Mouse (Mus musculus): ENCODE measurements around the gene Dcps. TPM values are rescaled to one million over a fixed set of nuclear protein-coding genes. Genes with fewer than 3 reads are reported as not detected.
A peak's percentile ranks its signal among the peaks of the same experiment; 100 is the strongest.

Gene Dcps
- polyA plus RNA-seq, 1 experiment = 88.3 TPM

DNA sequence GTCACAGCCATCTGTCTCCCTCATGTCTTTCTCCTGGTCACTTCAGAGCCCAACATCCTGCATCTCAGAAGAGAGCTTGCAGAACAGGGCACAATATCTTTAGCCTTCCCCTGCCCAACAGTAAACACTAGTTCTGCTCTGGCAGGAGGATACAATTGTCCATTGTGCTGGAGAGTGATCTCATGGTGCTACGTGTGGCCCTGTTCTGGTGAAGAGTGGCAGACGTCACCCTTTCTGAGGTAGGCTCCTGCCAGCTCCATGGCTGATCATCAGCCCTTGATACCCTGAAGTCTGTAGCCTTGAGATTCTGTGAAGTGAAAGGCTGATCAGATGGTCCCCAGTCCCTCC, 52.4 kb downstream of the Dcps start:
- H3K4me1 ChIP-seq = peaks cover 100% of the 10 kb centered on the region
- peak overlapping the region; percentile 77 for H3K4me3 ChIP-seq (replicated peaks)
- no peaks in the 10 kb centered on the region for H3K9me3 ChIP-seq
- TF ChIP-seq GATA1 (IDR thresholded peaks at IDR 0.05; ENCODE audit: borderline replicate concordance, low read length) (no peak), FLI1 (IDR thresholded peaks at IDR 0.05; ENCODE audit: low read length) (no peak)
- H3K36me3 ChIP-seq (replicated peaks; ENCODE audit: low read length) = peaks cover 92% of the 10 kb centered on the region
- H3K27me3 ChIP-seq (replicated peaks) = no peaks in the 10 kb centered on the region

DNA sequence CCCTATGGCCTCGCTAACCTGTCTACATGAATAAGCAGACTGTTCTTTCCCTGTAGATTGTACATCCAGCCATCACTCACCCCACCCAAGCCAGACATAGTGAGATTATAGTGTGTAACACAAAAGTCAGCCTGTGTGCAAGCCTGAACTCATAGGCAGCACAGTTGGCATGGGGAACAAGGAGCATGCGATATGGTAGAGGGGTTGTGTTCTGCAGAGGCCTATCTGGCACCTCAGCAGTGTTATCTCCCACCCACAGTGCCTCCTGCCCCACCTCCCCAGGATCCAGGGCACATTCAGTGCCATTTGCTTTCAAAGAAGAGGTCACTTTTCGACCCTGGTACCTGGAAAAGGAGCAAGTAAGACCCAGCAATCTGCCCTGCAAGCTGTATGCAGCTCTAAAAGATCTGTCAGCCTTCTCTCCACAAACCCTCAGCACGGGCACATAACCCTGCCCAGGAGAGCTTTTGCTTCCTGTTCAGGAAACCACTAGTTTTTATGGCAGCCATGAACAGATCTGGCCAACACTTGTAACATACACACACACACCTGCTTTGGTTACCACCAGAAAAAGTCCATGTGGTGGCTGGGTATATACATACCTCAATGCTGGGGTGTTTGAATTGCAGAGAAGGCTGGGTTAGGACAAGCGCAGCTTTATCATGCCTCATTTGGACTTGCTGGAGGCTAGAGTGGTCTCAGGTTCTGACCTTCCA, 53.2 kb downstream of the Dcps start:
- TF ChIP-seq FLI1 (IDR thresholded peaks at IDR 0.05; ENCODE audit: low read length) (no peak), GATA1 (IDR thresholded peaks at IDR 0.05; ENCODE audit: borderline replicate concordance, low read length) (0 out of 3 replicates have a peak, but pooled peaks have one; percentile 21)
- H3K4me3 ChIP-seq (replicated peaks) = peak overlapping the region; percentile 84
- H3K4me1 ChIP-seq = peaks cover 94% of the 10 kb centered on the region
- peaks cover 84% of the 10 kb centered on the region for H3K36me3 ChIP-seq (replicated peaks; ENCODE audit: low read length)
- no peaks in the 10 kb centered on the region for H3K27me3 ChIP-seq (replicated peaks)
- no peaks in the 10 kb centered on the region for H3K9me3 ChIP-seq

DNA sequence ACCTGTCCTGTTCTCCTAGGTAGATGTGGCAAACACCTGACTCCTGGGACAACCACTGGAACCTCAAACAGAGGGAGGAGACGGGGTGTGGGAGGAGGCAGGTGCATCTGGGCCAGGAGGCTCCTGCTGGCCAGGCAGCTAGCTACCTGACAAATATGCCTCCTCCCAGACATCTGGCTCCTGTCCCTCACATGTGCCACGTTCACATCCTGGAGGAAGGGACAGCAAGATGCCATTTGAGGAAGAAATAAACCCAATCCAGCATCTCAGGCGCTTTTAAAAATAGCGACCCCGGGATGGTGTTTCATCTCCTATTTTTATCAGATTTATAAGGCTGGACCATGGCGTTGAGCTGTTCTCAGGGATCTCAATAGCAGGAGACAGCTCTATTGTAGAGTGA, 56.7 kb downstream of the Dcps start, which contains the start of gene St3gal4:
Gene St3gal4 (minus strand): TSS at position 101 of the 400 bp plus-strand sequence.
- Histone ChIP-seq H3K9me3 (no peaks in the 10 kb centered on the region), H3K4me3 (replicated peaks) (peak within 1 kb of the TSS; percentile 97), H3K36me3 (replicated peaks; ENCODE audit: low read length) (peaks cover 56% of the 10 kb centered on the region), H3K27me3 (replicated peaks) (no peaks in the 10 kb centered on the region), H3K4me1 (peaks cover 80% of the 10 kb centered on the region)
- TF ChIP-seq GATA1 (IDR thresholded peaks at IDR 0.05; ENCODE audit: borderline replicate concordance, low read length) = no peak
- TF ChIP-seq FLI1 (IDR thresholded peaks at IDR 0.05; ENCODE audit: low read length) = no peak

DNA sequence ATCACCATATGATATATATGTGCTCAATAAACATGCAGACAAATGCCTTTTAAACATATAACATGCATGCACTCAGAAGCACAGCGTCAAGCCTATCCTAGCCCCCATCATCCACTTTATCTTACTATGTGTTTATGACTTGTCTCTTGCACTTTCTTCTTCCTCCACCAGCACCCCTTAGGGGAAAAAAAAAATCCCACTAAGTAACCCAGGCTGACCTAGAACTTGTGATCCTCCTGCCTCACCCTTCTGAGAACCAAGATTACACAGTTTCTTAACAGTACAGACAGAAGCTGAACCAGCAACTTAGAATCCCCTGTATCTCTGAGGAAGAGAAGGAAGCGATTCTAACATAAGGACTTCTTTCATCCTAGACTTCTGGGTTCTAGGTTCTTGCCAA, 57.3 kb downstream of the Dcps start:
- TF ChIP-seq GATA1 (IDR thresholded peaks at IDR 0.05; ENCODE audit: borderline replicate concordance, low read length) (no peak), FLI1 (IDR thresholded peaks at IDR 0.05; ENCODE audit: low read length) (no peak)
- peaks cover 80% of the 10 kb centered on the region for H3K4me1 ChIP-seq
- no peaks in the 10 kb centered on the region for H3K27me3 ChIP-seq (replicated peaks)
- no peaks in the 10 kb centered on the region for H3K9me3 ChIP-seq
- H3K36me3 ChIP-seq (replicated peaks; ENCODE audit: low read length) = peaks cover 57% of the 10 kb centered on the region
- peak overlapping the region; percentile 97 for H3K4me3 ChIP-seq (replicated peaks)

DNA sequence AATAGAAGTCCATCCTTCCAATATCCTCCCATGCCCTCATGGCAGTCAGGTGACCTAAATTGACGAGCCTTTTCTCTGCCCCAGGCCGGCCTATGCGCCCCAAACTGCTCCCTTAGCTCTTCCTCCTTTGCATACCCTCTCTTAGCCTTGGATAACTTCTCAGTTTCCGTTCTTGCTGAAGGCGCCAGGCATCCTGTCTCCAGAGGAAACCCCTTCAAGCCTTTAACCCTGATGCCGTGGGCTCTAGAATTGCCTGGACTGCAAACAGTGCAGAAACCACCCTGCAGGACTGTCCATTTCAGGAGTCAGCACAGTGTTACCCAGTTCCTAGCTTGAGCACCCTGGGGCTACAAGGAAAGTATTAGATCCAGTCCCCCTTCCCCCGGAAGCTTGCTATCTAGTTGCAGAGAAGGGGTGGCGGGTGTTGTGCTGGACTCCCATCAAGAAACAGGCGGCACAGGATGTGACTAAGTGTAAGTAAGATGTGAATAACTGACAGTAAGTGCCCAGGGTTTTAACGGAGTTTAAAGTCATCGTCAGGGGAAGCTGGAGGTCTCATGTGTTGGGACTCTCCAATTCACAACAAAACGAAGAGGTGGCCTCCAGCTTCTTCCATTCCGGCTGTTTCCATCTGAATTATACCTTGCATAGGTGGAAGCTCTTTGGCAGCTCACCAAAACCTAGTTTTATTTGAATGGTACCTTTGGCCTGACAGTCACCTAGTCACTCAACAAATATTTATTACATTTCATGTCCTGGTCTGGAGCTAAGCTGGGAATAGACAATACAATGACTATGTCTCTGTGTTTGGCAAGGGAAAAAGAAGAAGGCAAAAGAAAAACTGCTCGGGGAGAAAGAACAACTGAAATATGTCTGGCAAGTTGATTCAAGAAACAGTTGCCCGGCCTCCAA, 58.2 kb downstream of the Dcps start:
- Histone ChIP-seq H3K4me1 (peaks cover 78% of the 10 kb centered on the region), H3K4me3 (replicated peaks) (peak overlapping the region; percentile 97), H3K36me3 (replicated peaks; ENCODE audit: low read length) (peaks cover 56% of the 10 kb centered on the region), H3K27me3 (replicated peaks) (no peaks in the 10 kb centered on the region), H3K9me3 (no peaks in the 10 kb centered on the region)
- TF ChIP-seq FLI1 (IDR thresholded peaks at IDR 0.05; ENCODE audit: low read length) = no peak
- TF ChIP-seq GATA1 (IDR thresholded peaks at IDR 0.05; ENCODE audit: borderline replicate concordance, low read length) = no peak

DNA sequence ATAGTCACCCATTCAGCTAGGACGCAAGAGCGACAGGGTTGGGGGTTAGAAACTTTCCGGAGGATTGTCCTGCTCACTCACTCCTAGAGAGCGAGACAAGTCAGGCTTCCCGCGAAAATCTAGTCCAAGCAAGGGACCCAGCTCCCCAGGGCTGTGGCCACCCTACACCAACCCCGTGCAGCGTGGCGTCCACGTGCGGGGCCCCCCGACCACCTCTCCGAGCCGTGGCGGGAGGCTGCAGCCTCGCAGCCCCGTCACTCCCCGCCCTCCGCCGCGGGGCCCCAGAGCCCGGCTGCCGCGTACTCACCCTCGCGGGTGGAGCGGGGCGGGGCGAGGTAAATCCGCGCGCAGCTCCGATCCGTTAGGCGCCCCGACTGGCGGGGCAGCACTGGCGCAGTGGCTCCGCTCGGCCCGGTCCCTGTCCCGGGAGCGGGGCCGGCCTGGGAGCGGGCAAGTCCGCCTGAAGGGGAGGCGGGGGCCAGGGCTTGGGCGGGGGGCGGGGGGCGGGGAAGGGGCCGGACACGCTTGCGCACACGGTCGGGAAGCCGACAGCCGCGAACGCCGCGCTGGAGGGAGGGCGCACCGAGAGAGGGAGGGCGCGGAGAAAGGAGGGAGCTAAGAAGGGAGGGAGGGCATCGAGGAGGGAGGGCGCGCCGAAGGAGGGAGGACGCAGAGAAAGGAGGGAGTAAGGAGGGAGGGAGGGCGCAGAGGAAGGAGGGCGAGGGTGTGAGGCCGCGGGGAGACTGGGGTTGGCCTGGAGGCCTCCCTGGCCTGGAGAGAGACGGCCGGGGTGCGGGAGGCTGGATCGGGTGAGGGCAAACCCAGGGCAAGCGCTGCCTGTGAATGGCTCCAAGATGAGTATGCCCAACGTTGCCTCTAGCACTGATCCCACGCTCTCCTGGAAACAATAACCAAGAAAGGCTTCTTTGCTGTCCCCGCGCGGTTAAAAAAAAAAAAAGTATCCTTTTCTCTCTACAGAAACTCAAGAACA, 59.2 kb downstream of the Dcps start:
- H3K27me3 ChIP-seq (replicated peaks) = no peaks in the 10 kb centered on the region
- peaks cover 78% of the 10 kb centered on the region for H3K4me1 ChIP-seq
- TF ChIP-seq FLI1 (IDR thresholded peaks at IDR 0.05; ENCODE audit: low read length) (no peak), GATA1 (IDR thresholded peaks at IDR 0.05; ENCODE audit: borderline replicate concordance, low read length) (no peak)
- H3K9me3 ChIP-seq = no peaks in the 10 kb centered on the region
- H3K4me3 ChIP-seq (replicated peaks) = peak overlapping the region; percentile 97
- peaks cover 56% of the 10 kb centered on the region for H3K36me3 ChIP-seq (replicated peaks; ENCODE audit: low read length)

DNA sequence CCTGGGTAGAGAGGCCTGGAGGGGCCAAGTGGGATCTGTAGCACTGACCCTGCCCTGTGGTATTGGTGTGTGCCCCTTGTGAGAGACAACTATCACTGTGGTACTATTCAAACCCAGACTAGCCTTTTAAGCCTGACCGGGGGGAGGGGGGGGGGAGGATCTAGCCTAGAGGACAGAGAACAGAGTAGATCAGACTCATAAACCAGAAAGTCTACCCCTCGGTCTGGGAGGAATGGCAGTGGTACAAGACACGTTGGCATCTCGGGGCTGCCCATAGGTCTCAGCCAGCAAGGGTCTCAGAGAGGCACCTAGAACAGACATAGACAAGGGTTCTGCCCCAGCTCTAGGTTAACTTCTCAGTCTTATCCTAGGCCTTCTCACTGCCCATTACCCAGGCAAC, 60.1 kb downstream of the Dcps start:
- TF ChIP-seq FLI1 (IDR thresholded peaks at IDR 0.05; ENCODE audit: low read length) = no peak
- TF ChIP-seq GATA1 (IDR thresholded peaks at IDR 0.05; ENCODE audit: borderline replicate concordance, low read length) = no peak
- no peaks in the 10 kb centered on the region for H3K27me3 ChIP-seq (replicated peaks)
- peaks cover 78% of the 10 kb centered on the region for H3K4me1 ChIP-seq
- peak overlapping the region; percentile 97 for H3K4me3 ChIP-seq (replicated peaks)
- H3K9me3 ChIP-seq = no peaks in the 10 kb centered on the region
- H3K36me3 ChIP-seq (replicated peaks; ENCODE audit: low read length) = peaks cover 57% of the 10 kb centered on the region

DNA sequence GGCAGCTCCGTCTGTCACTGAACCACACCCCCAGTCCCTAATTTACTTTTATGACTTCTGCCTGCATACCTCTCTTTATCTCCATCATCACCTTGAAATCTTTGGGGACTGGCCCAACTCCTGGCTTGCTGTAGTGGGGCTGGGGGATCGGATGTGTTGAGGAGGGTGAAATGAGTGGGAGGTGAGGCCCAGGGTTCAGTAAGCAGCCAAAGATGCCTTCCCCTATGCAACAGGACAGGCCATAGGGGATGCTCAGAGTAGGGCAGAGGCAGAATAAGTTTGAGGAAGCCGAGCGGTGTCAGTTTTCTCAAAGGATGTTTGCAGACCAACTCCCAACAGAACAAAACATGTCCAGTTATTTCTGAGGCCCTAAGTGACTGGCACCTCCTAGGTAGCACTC, 60.6 kb downstream of the Dcps start:
- Histone ChIP-seq H3K4me3 (replicated peaks) (peak overlapping the region; percentile 97), H3K9me3 (no peaks in the 10 kb centered on the region), H3K4me1 (peaks cover 78% of the 10 kb centered on the region), H3K36me3 (replicated peaks; ENCODE audit: low read length) (peaks cover 57% of the 10 kb centered on the region), H3K27me3 (replicated peaks) (no peaks in the 10 kb centered on the region)
- TF ChIP-seq GATA1 (IDR thresholded peaks at IDR 0.05; ENCODE audit: borderline replicate concordance, low read length) (no peak), FLI1 (IDR thresholded peaks at IDR 0.05; ENCODE audit: low read length) (no peak)

DNA sequence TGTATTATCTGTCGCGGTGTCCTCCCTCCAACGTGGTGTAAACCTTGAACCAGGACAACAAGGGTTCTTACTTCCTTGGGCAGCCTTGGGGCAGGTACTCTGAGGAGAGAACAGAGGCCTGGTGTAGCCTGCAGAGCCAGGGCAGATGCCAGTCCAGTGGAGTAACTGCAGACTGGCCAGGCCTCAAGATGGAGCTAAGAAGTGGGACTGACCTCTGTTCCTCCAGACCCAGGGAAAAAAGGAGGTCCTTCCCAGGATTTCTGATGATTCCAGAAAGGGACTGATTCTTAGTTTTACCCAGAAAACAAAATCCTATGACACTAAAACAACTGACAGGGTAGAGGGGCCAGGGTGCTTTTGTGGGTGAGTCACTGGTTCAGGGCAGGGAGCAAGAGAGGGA, 61.6 kb downstream of the Dcps start:
- Histone ChIP-seq H3K36me3 (replicated peaks; ENCODE audit: low read length) (peaks cover 58% of the 10 kb centered on the region), H3K4me3 (replicated peaks) (peak overlapping the region; percentile 62), H3K27me3 (replicated peaks) (no peaks in the 10 kb centered on the region), H3K9me3 (no peaks in the 10 kb centered on the region), H3K4me1 (peaks cover 78% of the 10 kb centered on the region)
- TF ChIP-seq FLI1 (IDR thresholded peaks at IDR 0.05; ENCODE audit: low read length) = no peak
- TF ChIP-seq GATA1 (IDR thresholded peaks at IDR 0.05; ENCODE audit: borderline replicate concordance, low read length) = no peak

All from megakaryocyte, embryonic 14.5 days (primary cell).